Mouse (Mus musculus): ENCODE data around the gene Grasp.

- TF ChIP-seq EP300 (IDR thresholded peaks at IDR 0.05; ENCODE audit: low read length) (no peak), POLR2A (IDR thresholded peaks at IDR 0.05; ENCODE audit: low read depth, low read length) (no peak), UBTF (IDR thresholded peaks at IDR 0.05; ENCODE audit: low read depth, low read length) (no peak), MAX (IDR thresholded peaks at IDR 0.05; ENCODE audit: low read length) (no peak), KAT2A (IDR thresholded peaks at IDR 0.05; ENCODE audit: insufficient replicate concordance, low read length) (no peak), CTCF (conservative IDR thresholded peaks at IDR 0.05 in 1 of 2, IDR thresholded peaks at IDR 0.05 in 1 of 2; ENCODE audit: low read depth in 2 of 2, low read length in 2 of 2) (no peak), HCFC1 (IDR thresholded peaks at IDR 0.05; ENCODE audit: low read depth, low read length) (no peak), SIN3A (IDR thresholded peaks at IDR 0.05; ENCODE audit: low read length) (no peak), BHLHE40 (IDR thresholded peaks at IDR 0.05; ENCODE audit: low read depth, low read length) (no peak), JUN (IDR thresholded peaks at IDR 0.05; ENCODE audit: insufficient read depth, low read depth, low read length) (no peak), SMC3 (IDR thresholded peaks at IDR 0.05; ENCODE audit: low read depth, low read length) (no peak), TCF12 (IDR thresholded peaks at IDR 0.05; ENCODE audit: low read depth, low read length) (no peak), ZNF384 (IDR thresholded peaks at IDR 0.05; ENCODE audit: low read depth, low read length) (no peak), ELF1 (IDR thresholded peaks at IDR 0.05; ENCODE audit: low read depth, low read length) (no peak)
Measured at GRCm38 (mm10) chr15:101216036-101216435, 8.0 kb upstream of the Grasp start.
